Mouse (Mus musculus): Measurements from ENCODE around the gene Havcr1.

Havcr1 gene

GRCm38 (mm10) chr11:46819930-46820329 lies 85.0 kb downstream of the Havcr1 start:
- no peak for DNase-seq (ENCODE audit: low read depth, low spot score)
